Mouse (Mus musculus): ENCODE measurements around the gene Urad. TPM values are rescaled to one million over a fixed set of nuclear protein-coding genes. Genes with fewer than 3 reads are reported as not detected.

Urad gene
- total and polyA plus RNA-seq, 3 experiments: not detected

DNA sequence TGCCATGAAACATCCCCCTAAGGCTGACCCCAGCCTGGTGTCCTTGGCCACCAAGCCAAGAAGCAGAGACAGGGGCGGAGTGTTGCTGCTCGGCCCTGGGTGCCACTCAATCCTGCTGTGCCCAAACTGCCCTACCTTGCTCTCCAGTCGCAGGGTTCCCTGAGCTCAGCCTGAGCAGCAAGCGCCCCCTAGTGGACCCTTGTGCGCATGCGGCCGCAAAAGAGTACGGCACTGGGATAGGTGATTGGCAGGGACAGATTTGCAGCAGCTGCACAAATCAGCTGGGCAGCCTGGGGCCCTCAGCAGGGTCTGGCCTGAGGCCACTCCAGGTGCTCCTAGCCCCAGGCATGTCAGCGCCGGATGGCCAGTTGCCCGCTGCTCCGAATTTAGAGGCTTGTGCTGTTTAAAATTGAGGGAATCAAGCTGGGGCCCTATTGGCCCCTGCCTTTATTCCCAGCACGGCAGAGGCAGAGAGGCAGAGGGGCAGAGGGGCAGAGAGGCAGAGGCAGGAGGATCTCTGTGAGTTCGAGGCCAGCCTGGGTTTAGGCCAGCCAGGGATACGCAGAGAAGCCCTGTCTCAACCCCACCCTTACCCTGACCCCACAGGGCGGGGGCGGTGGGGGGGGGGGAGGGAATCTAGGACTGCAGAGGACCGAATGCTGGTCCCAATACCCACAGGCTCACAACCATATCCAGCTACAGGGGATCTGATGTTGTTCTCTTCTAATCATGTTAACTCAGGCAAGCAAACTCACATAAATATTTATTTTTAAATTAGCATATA lies 28.9 kb downstream of the Urad start:
- DNase-seq: peak; percentile 34 to 53
- intact Hi-C loops (cut with DNase I): no loop called here
- Histone ChIP-seq H3K36me3 (ENCODE audit: control insufficient read depth, insufficient read depth, low read length) (no peaks in the 10 kb centered on the region), H3K79me2 (replicated peaks; ENCODE audit: control insufficient read depth, insufficient read depth, low read length) (no peaks in the 10 kb centered on the region), H3K4me3 (no peak overlapping the region), H3K27me3 (ENCODE audit: control insufficient read depth, insufficient read depth, low read length) (no peaks in the 10 kb centered on the region; the same call in 1 of the 2 replicates), H3K27ac (no peak overlapping the region), H3K4me1 (ENCODE audit: control insufficient read depth, insufficient read depth, low read length) (no peaks in the 10 kb centered on the region), H3K9ac (ENCODE audit: low read depth, low read length) (no peak overlapping the region)
- WGBS: 20% methylated on average over 18 of the region's 18 CpGs
- TF ChIP-seq CTCF (IDR thresholded peaks at IDR 0.05) (peak; percentile 85), POLR2A (IDR thresholded peaks at IDR 0.05; ENCODE audit: insufficient read depth, low read depth, low read length) (no peak)

DNA sequence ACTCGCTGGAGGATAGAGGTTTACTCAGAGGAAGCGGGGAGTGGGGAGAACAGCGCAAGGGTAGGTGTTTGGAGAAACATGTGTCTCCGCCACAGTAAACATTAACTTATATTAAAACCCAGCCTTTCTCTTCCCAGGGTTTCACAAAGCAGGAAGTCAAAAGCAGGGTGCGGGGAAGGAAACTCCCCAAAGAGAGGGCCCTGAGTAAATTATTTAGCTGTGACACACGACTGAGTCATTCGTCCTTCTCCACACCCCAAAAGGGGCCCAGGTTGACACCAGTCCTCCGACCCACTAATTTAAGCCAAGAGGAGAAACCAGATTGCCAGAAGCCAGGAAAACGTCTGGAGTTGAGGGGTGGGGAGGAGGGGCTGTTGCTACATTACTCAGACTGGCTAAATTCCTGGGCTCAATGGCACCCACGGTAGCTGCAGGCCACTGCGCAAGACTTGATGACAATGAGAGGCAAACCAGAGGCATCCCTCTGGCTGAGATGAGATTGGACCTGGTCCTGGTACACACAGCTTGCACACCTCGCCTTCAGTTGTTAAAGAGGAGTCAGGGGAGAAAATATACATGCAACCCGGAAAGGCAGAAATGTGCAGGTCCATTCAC lies 29.6 kb downstream of the Urad start:
- Histone ChIP-seq H3K27me3 (ENCODE audit: control insufficient read depth, insufficient read depth, low read length) (peaks cover 1% of the 10 kb centered on the region; the same call in 1 of the 2 replicates), H3K4me3 (no peak overlapping the region), H3K9ac (ENCODE audit: low read depth, low read length) (no peak overlapping the region), H3K27ac (no peak overlapping the region), H3K4me1 (ENCODE audit: control insufficient read depth, insufficient read depth, low read length) (no peaks in the 10 kb centered on the region), H3K36me3 (ENCODE audit: control insufficient read depth, insufficient read depth, low read length) (no peaks in the 10 kb centered on the region), H3K79me2 (replicated peaks; ENCODE audit: control insufficient read depth, insufficient read depth, low read length) (no peaks in the 10 kb centered on the region)
- DNase-seq: no peak
- TF ChIP-seq CTCF (IDR thresholded peaks at IDR 0.05): no peak
- TF ChIP-seq POLR2A (IDR thresholded peaks at IDR 0.05; ENCODE audit: insufficient read depth, low read depth, low read length): no peak
- no peak for TF ChIP-seq EP300 (IDR thresholded peaks at IDR 0.05; ENCODE audit: insufficient read depth, low read depth, low read length)
- intact Hi-C loops (cut with DNase I): no loop called here
- WGBS: 19% methylated on average over 13 of the region's 13 CpGs

DNA sequence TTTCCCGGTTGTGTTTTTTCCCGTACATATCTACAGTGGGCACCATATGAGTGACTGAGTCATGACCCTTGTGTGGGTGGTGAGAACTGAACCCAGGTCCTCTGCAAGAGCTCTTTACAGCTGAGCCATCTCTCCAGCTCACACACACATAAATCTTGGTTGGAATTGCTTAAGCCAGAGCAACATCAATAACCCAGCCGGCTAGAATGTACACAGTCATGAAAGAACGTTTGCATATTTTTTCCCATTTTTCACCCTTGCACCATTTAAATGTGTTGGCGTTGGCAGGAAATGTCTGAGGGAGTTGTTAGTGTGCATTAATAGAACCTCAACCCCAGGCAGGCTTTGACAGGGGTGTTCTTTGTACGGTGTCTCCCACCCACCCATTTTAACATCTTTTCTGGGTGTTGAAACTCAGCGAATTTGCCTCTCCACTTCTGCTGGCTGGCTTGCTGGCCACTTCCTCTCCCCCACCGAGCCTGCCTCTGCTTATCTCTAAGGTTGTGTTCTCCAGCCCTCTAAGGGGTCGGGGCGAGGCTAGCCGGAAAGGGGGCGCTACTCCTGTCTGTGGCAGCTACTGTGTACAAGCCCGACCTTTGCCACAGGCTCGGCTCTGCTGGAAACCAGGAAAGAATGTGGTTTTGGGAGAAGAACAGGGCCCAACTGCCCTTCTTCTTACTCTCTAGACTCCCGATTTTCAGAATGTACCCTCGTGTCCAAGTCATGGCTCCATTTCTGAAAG lies 30.3 kb downstream of the Urad start:
- 19% methylated on average over 16 of the region's 16 CpGs for WGBS
- TF ChIP-seq POLR2A (IDR thresholded peaks at IDR 0.05; ENCODE audit: insufficient read depth, low read depth, low read length) (no peak), EP300 (IDR thresholded peaks at IDR 0.05; ENCODE audit: insufficient read depth, low read depth, low read length) (no peak), CTCF (IDR thresholded peaks at IDR 0.05) (no peak)

DNA sequence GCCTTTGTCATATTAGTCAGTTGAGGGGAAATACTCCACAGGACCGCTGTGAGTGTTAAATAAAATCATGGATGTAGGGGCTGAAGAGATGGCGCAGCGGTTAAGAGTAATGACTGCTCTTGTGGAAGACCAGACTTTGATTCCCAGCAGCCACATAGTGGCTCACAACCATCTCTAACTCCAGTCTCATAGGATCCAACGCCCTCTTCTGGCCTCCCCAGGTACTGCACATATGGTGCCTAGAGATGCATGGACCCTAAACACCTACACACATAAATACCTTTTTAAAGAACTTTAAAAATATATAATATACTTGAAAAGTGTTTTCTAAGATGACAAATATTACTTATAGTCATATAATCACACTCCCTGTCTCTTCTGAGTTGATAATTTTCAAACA lies 37.9 kb downstream of the Urad start:
- Histone ChIP-seq H3K36me3 (ENCODE audit: control insufficient read depth, insufficient read depth, low read length) (no peaks in the 10 kb centered on the region), H3K4me1 (ENCODE audit: control insufficient read depth, insufficient read depth, low read length) (no peaks in the 10 kb centered on the region), H3K27ac (no peak overlapping the region), H3K27me3 (ENCODE audit: control insufficient read depth, insufficient read depth, low read length) (peaks cover 4% of the 10 kb centered on the region), H3K79me2 (replicated peaks; ENCODE audit: control insufficient read depth, insufficient read depth, low read length) (no peaks in the 10 kb centered on the region), H3K9ac (ENCODE audit: low read depth, low read length) (no peak overlapping the region), H3K4me3 (no peak overlapping the region)
- WGBS: 69% methylated on average over 4 of the region's 4 CpGs
- no peak for DNase-seq
- intact Hi-C loops (cut with DNase I): no loop called here
- TF ChIP-seq EP300 (IDR thresholded peaks at IDR 0.05; ENCODE audit: insufficient read depth, low read depth, low read length): no peak
- TF ChIP-seq CTCF (IDR thresholded peaks at IDR 0.05): 0 out of 2 replicates have a peak, but pooled peaks have one; percentile 10

More for the DNA sequence above, 30.3 kb downstream of the Urad start:
- no peak overlapping the region for H3K9ac ChIP-seq (ENCODE audit: low read depth, low read length)
- no peaks in the 10 kb centered on the region for H3K4me1 ChIP-seq (ENCODE audit: control insufficient read depth, insufficient read depth, low read length)
- no peak overlapping the region for H3K4me3 ChIP-seq
- H3K27ac ChIP-seq: no peak overlapping the region
- no peaks in the 10 kb centered on the region for H3K79me2 ChIP-seq (replicated peaks; ENCODE audit: control insufficient read depth, insufficient read depth, low read length)
- intact Hi-C loops (cut with DNase I): no loop called here
- peaks cover 1% of the 10 kb centered on the region; the same call in 1 of the 2 replicates for H3K27me3 ChIP-seq (ENCODE audit: control insufficient read depth, insufficient read depth, low read length)
- no peaks in the 10 kb centered on the region for H3K36me3 ChIP-seq (ENCODE audit: control insufficient read depth, insufficient read depth, low read length)
- no peak for DNase-seq

DNA sequence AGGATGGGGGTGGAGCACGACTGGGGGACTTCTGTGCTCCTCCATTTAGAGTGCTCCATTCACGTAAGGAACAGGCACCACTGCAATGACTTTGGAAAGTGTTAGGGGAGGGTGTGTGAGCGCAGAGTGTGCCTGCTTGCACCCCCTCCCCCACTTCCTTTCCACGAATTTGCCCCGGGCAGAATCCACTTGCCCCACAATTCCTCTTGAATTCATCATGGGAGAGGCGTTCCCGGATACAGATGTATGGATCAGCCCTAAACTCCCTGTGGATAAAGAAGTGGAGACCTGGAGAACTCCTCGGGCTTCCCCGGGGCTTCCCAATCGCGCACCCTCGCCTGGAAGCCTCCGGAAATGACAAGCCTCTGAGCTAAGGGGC lies 44.7 kb downstream of the Urad start:
- no peak overlapping the region for H3K9ac ChIP-seq (ENCODE audit: low read depth, low read length)
- H3K79me2 ChIP-seq (replicated peaks; ENCODE audit: control insufficient read depth, insufficient read depth, low read length): no peaks in the 10 kb centered on the region
- no peak overlapping the region for H3K27ac ChIP-seq
- WGBS: 1% methylated on average over 13 of the region's 13 CpGs
- no peaks in the 10 kb centered on the region for H3K36me3 ChIP-seq (ENCODE audit: control insufficient read depth, insufficient read depth, low read length)
- intact Hi-C loops (cut with DNase I): no loop called here
- peaks cover 15% of the 10 kb centered on the region for H3K27me3 ChIP-seq (ENCODE audit: control insufficient read depth, insufficient read depth, low read length)
- H3K4me1 ChIP-seq (ENCODE audit: control insufficient read depth, insufficient read depth, low read length): no peaks in the 10 kb centered on the region
- TF ChIP-seq CTCF (IDR thresholded peaks at IDR 0.05) (no peak), EP300 (IDR thresholded peaks at IDR 0.05; ENCODE audit: insufficient read depth, low read depth, low read length) (no peak), POLR2A (IDR thresholded peaks at IDR 0.05; ENCODE audit: insufficient read depth, low read depth, low read length) (no peak)
- no peak overlapping the region for H3K4me3 ChIP-seq
- no peak for DNase-seq

All from heart, adult 2 months (tissue).